9 mouse cellular contexts compared by ENCODE assay signal in the genomic region with DNA sequence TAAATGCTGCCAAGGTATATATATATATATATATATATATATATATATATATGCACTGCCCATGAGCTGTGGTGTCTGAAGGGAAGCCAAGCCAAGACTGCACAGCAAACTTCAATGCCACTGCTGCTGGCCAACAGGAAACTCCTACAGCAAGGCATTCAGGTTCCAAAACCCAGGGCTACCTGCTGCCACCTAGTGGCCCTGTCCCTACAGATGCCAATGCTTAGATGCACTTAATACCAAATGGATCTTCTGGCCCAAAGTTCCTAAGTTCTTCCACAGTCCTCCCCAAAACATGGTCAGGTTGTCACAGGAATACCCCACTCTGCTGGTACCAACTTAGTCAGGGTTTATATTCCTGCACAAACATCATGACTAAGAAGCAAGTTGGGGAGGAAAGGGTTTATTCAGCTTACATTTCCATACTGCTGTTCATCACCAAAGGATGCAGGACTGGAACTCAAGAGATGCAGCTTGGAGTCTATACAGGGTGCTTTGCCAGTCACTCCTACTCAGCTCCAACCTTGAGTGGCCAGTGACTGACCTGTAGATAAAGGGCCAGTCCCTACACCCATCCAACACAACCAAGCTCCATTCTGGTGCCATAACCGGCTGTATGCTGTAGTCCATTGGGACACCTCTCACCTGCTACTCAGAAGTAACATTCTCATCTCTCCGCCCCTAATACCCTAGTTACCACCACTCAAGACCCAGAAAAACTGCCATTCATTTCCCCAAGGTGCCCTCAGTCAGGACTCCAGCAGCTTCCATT. TPM values are rescaled to one million over a fixed set of nuclear protein-coding genes. Genes with fewer than 3 reads are reported as not detected.
DNase-seq lines count a peak whose midpoint lies in the region; ATAC-seq and TF ChIP-seq lines count a peak whose summit lies in the region.
"Had no signal": no experiment of that assay in that cellular context is flagged by ENCODE, and none has a peak within 500 bp of the region (broad histone marks: within the 10 kb centered on the region; RNA-seq: fewer than 3 reads in every experiment).

No protein-coding gene starts in this region.

- peak; percentile 55; the same call in 1 of the 2 replicates for TF ChIP-seq CTCF in thymus, adult 2 months (IDR thresholded peaks at IDR 0.05; ENCODE audit: borderline replicate concordance, control insufficient read depth, extremely low read depth, insufficient read depth, low read length, poor library complexity)

- WGBS in embryonic facial prominence, embryonic 11.5 days: 65% methylated on average over 2 of the region's 2 CpGs
- WGBS in liver, embryonic 13.5 days (ENCODE audit: insufficient replicate concordance): 67% methylated on average over 2 of the region's 2 CpGs
- 93% methylated on average over 2 of the region's 2 CpGs for WGBS in thymus, adult 2 months

- no peak overlapping the region for H3K27ac ChIP-seq in embryonic facial prominence, embryonic 11.5 days (replicated peaks; ENCODE audit: low read depth, low read length)
- peak overlapping the region; percentile 34; the same call in 1 of the 2 replicates for H3K27ac ChIP-seq in liver, embryonic 13.5 days
- H3K27ac ChIP-seq in thymus, adult 2 months (ENCODE audit: control insufficient read depth, insufficient read depth, low read length): no peak overlapping the region

- no peaks in the 10 kb centered on the region for H3K4me1 ChIP-seq in embryonic facial prominence, embryonic 11.5 days (ENCODE audit: control insufficient read depth, insufficient read depth, low read length)
- H3K4me1 ChIP-seq in liver, embryonic 13.5 days (replicated peaks): peaks cover 53% of the 10 kb centered on the region
- peaks cover 12% of the 10 kb centered on the region for H3K4me1 ChIP-seq in thymus, adult 2 months (replicated peaks; ENCODE audit: control insufficient read depth, insufficient read depth, low read length)

- DNase-seq in CD4-positive helper T cell, adult 2 months (ENCODE audit: low read depth, low spot score): peak; percentile 77
- DNase-seq in adrenal gland, postnatal 14 days: peak; percentile 89
- peak; percentile 92 for DNase-seq in embryonic facial prominence, embryonic 11.5 days (ENCODE audit: low spot score)
- peak; percentile 31 to 79 for DNase-seq in heart, adult 9 months (ENCODE audit: low spot score in 2 of 2)
- peak; percentile 89 to 95 for DNase-seq in kidney, postnatal 25 days
- DNase-seq in liver, embryonic 13.5 days: peak; percentile 61
- DNase-seq in thymus, adult 2 months: peak; percentile 82

- no peaks in the 10 kb centered on the region for H3K9me3 ChIP-seq in embryonic facial prominence, embryonic 11.5 days (replicated peaks; ENCODE audit: control insufficient read depth, low read length)
- no peaks in the 10 kb centered on the region for H3K9me3 ChIP-seq in liver, embryonic 13.5 days (replicated peaks)

- TF ChIP-seq POLR2A in thymus, adult 2 months (IDR thresholded peaks at IDR 0.05; ENCODE audit: control insufficient read depth, extremely low read depth, insufficient read depth, low read length, poor library complexity): no peak

- no peak overlapping the region for H3K9ac ChIP-seq in embryonic facial prominence, embryonic 11.5 days (replicated peaks; ENCODE audit: low read length)
- no peak overlapping the region for H3K9ac ChIP-seq in liver, embryonic 13.5 days

- H3K27me3 ChIP-seq in embryonic facial prominence, embryonic 11.5 days (ENCODE audit: control insufficient read depth, insufficient read depth, low read length): no peaks in the 10 kb centered on the region
- H3K27me3 ChIP-seq in liver, embryonic 13.5 days: no peaks in the 10 kb centered on the region
- H3K27me3 ChIP-seq in thymus, adult 2 months (ENCODE audit: control insufficient read depth, insufficient read depth, low read length): no peaks in the 10 kb centered on the region

- no peak overlapping the region for H3K4me2 ChIP-seq in embryonic facial prominence, embryonic 11.5 days (ENCODE audit: low read depth, low read length)
- no peak overlapping the region for H3K4me2 ChIP-seq in liver, embryonic 13.5 days

- H3K36me3 ChIP-seq in embryonic facial prominence, embryonic 11.5 days (replicated peaks; ENCODE audit: control insufficient read depth, insufficient read depth, low read depth, low read length): peaks cover 9% of the 10 kb centered on the region
- peaks cover 49% of the 10 kb centered on the region for H3K36me3 ChIP-seq in liver, embryonic 13.5 days
- H3K36me3 ChIP-seq in thymus, adult 2 months (ENCODE audit: control insufficient read depth, insufficient read depth, low read length): peaks cover 42% of the 10 kb centered on the region

- no peak for ATAC-seq in embryonic facial prominence, embryonic 11.5 days (replicated peaks; ENCODE audit: insufficient number of reproducible peaks, low FRiP score, low TSS enrichment, low read depth)
- peak; percentile 35 for ATAC-seq in liver, embryonic 13.5 days (ENCODE audit: low read depth)
- ATAC-seq in neutrophil, adult 5-6 weeks (ENCODE audit: extremely low read depth, insufficient number of reproducible peaks, low FRiP score, poor library complexity, severe bottlenecking): peak; percentile 78

- H3K4me3 ChIP-seq in embryonic facial prominence, embryonic 11.5 days (ENCODE audit: low read depth, low read length): no peak overlapping the region
- no peak overlapping the region for H3K4me3 ChIP-seq in liver, embryonic 13.5 days (replicated peaks)
- H3K4me3 ChIP-seq in thymus, adult 2 months (ENCODE audit: control insufficient read depth, insufficient read depth, low read length): no peak overlapping the region
- H3K4me3 ChIP-seq: erythroblast, embryonic 14.5 days had no signal

RNA-seq across cellular contexts. Expression of gene RPS10-NUDT3, which starts 5.6 kb away (rescaled TPM):
- not detected in 2 replicates for total RNA-seq in adrenal gland, postnatal 14 days (2021)
- not detected in 2 replicates for polyA plus RNA-seq in embryonic facial prominence, embryonic 11.5 days (2014; fragmentation: Nextera tagmentation; extraction: Ambion mirVana)
- not detected in 2 replicates for polyA plus RNA-seq in liver, embryonic 13.5 days (2015; fragmentation: Nextera tagmentation; extraction: Ambion mirVana)
- 39.0 TPM in 1 of 2 replicates, not detected in the other for total RNA-seq in neutrophil, adult 5-6 weeks (2017)
- not detected in 2 replicates for polyA plus RNA-seq in thymus, adult 2 months (2012; rRNA removed)
- polyA plus RNA-seq: erythroblast, embryonic 14.5 days had no signal

RNA-seq across cellular contexts. Expression of gene Nudt3, which starts 6.1 kb away (rescaled TPM):
- 162 and 173 TPM in 2 replicates for total RNA-seq in adrenal gland, postnatal 14 days (2021)
- polyA plus RNA-seq in embryonic facial prominence, embryonic 11.5 days (2014; fragmentation: Nextera tagmentation; extraction: Ambion mirVana): 37.2 and 37.3 TPM in 2 replicates
- 31.3 and 33.9 TPM in 2 replicates for polyA plus RNA-seq in liver, embryonic 13.5 days (2015; fragmentation: Nextera tagmentation; extraction: Ambion mirVana)
- total RNA-seq in neutrophil, adult 5-6 weeks (2017): 81.1 and 84.1 TPM in 2 replicates
- polyA plus RNA-seq in thymus, adult 2 months (2012; rRNA removed): 86.3 and 110 TPM in 2 replicates

RNA-seq across cellular contexts. Expression of gene Rps10, which starts 7.0 kb away (rescaled TPM):
- 864 and 1,045 TPM in 2 replicates for total RNA-seq in adrenal gland, postnatal 14 days (2021)
- 919 and 920 TPM in 2 replicates for polyA plus RNA-seq in embryonic facial prominence, embryonic 11.5 days (2014; fragmentation: Nextera tagmentation; extraction: Ambion mirVana)
- 778 and 786 TPM in 2 replicates for polyA plus RNA-seq in liver, embryonic 13.5 days (2015; fragmentation: Nextera tagmentation; extraction: Ambion mirVana)
- 1,097 and 1,122 TPM in 2 replicates for total RNA-seq in neutrophil, adult 5-6 weeks (2017)
- 1,664 and 2,025 TPM in 2 replicates for polyA plus RNA-seq in thymus, adult 2 months (2012; rRNA removed)

RNA-seq across cellular contexts. Expression of gene Pacsin1, which starts 25.9 kb away (rescaled TPM):
- total RNA-seq in adrenal gland, postnatal 14 days (2021): 4.5 and 6.0 TPM in 2 replicates
- 4.7 and 6.4 TPM in 2 replicates for polyA plus RNA-seq in embryonic facial prominence, embryonic 11.5 days (2014; fragmentation: Nextera tagmentation; extraction: Ambion mirVana)
- polyA plus RNA-seq in liver, embryonic 13.5 days (2015; fragmentation: Nextera tagmentation; extraction: Ambion mirVana): 0.20 and 0.32 TPM in 2 replicates
- 9.3 and 11.2 TPM in 2 replicates for total RNA-seq in neutrophil, adult 5-6 weeks (2017)
- 24.0 and 24.7 TPM in 2 replicates for polyA plus RNA-seq in thymus, adult 2 months (2012; rRNA removed)
